Mouse (Mus musculus) lung, postnatal 0 days (tissue): Measurements from ENCODE around the gene Hs1bp3. TPM values are rescaled to one million over a fixed set of nuclear protein-coding genes. Genes with fewer than 3 reads are reported as not detected.

Experiments used
- ATAC-seq: fragments of 200-750 bp; cut with Nextera tagmentation; 2 replicates; pipeline ENCODE4 v1.8.0; 2017; ENCODE audit warnings: moderate library complexity
- DNase-seq: peaks from one replicate; pipeline ENCODE4 v3.0.0-alpha.2; 2016; ENCODE audit warnings: low spot score
- H3K27ac ChIP-seq: fragments of 300-500 bp; sonication (generic); 2 replicates; pipeline ENCODE4 v1.5.1; 2014; ENCODE audit warnings: antibody characterized with exemption, mild to moderate bottlenecking, low read length, mixed read lengths
- H3K27me3 ChIP-seq: fragments of 300-500 bp; sonication (generic); replicated peaks from 2 replicates; pipeline ENCODE4 v1.6.1; 2014; ENCODE audit warnings: low read length, mixed read lengths; ENCODE audit not compliant: insufficient read depth
- H3K36me3 ChIP-seq: fragments of 300-500 bp; sonication (generic); 2 replicates; pipeline ENCODE4 v1.6.1; 2014; ENCODE audit warnings: low read length, mixed read lengths; ENCODE audit not compliant: insufficient read depth
- H3K4me1 ChIP-seq: fragments of 300-500 bp; sonication (generic); 2 replicates; pipeline ENCODE4 v1.6.1; 2014; ENCODE audit warnings: antibody characterized with exemption, low read depth, low read length, mixed read lengths; ENCODE audit not compliant: insufficient read depth
- H3K4me2 ChIP-seq: fragments of 300-500 bp; sonication (generic); replicated peaks from 2 replicates; pipeline ENCODE4 v1.6.1; 2014; ENCODE audit warnings: low read depth, mild to moderate bottlenecking, low read length, moderate library complexity, mixed read lengths
- H3K4me3 ChIP-seq: fragments of 300-500 bp; sonication (generic); 2 replicates; pipeline ENCODE4 v1.5.1; 2014; ENCODE audit warnings: low read depth, low read length
- H3K9ac ChIP-seq: fragments of 300-500 bp; sonication (generic); replicated peaks from 2 replicates; pipeline ENCODE4 v1.6.1; 2014; ENCODE audit warnings: low read depth, mild to moderate bottlenecking
- H3K9me3 ChIP-seq: fragments of 300-500 bp; sonication (generic); 2 replicates; pipeline ENCODE4 v1.6.1; 2016; ENCODE audit warnings: low read length, mixed read lengths
- CTCF ChIP-seq: IDR thresholded peaks from 2 replicates; pipeline ENCODE4 v1.5.1; 2016; ENCODE audit warnings: antibody characterized with exemption, mild to moderate bottlenecking
- EP300 ChIP-seq: IDR thresholded peaks from 2 replicates; pipeline ENCODE4 v1.6.1; 2016; ENCODE audit warnings: antibody characterized with exemption, mild to moderate bottlenecking, control low read depth
- WGBS: fragments of 180-500 bp; shearing (Covaris S2); extraction: QIAGEN DNeasy Blood & Tissue Kit; methylation state at CpG from one replicate; pipeline ENCODE4 v1.1.7; 2014; 5-methylcytosine and 5-hydroxymethylcytosine counted together
- polyA plus RNA-seq: library from polyadenylated mRNA; unstranded; fragments of >200 nt; fragmentation: Nextera tagmentation; extraction: Ambion mirVana; gene quantifications from 2 replicates; pipeline ENCODE4 v1.2.1, GENCODE M21; 2015

Gene Hs1bp3
- polyA plus RNA-seq, 1 experiment from 2014 or later = 8.7 TPM

DNA sequence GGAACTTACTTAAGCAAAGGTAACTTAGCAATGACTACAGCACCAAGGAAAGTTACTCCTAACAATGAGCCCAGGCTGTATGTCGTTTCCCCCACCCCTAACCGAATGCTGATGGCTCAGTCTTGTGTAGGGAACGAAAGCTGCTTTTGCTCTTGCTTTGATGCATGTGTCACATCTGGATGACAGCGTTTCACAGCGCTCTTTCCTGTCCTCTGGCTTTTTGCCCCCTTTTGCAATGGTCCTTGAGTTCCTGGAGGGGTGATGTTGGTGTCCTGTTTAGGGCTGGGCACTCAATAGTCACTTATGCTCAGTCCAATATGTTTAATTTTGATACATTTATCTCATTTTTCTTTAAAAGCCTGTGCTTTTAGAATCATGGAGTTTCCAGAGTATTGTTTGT lies 48.6 kb downstream of the Hs1bp3 start:
- Histone ChIP-seq H3K4me2 (no peak overlapping the region), H3K27ac (no peak overlapping the region), H3K4me3 (no peak overlapping the region), H3K36me3 (no peaks in the 10 kb centered on the region), H3K9ac (no peak overlapping the region), H3K27me3 (no peaks in the 10 kb centered on the region), H3K9me3 (no peaks in the 10 kb centered on the region), H3K4me1 (peaks cover 11% of the 10 kb centered on the region; the same call in 1 of the 2 replicates)
- 54% methylated on average over 5 of the region's 5 CpGs for WGBS
- no peak for ATAC-seq
- no peak for TF ChIP-seq CTCF
- TF ChIP-seq EP300 = no peak
- no peak for DNase-seq

DNA sequence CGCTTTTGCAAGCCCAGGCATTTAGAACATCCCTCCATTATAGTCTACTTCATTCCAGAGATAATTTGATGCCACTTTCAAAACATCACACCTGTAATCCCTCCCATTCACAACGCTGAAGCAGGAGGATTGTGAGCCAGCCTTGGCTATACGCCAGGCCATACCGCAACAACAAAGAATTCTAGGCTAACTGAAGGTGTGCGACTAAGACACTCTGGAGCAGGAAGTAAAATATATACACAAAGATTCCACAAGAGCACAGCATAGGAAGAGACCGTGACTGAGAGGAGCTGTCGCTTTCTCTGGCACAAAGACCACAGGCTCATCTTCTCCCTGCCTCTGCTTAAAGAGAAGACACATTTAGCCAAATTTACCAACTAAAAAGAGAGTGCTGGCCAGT lies 49.2 kb downstream of the Hs1bp3 start:
- no peak overlapping the region for H3K27ac ChIP-seq
- DNase-seq = no peak
- WGBS = 33% methylated on average over 7 of the region's 7 CpGs

DNA sequence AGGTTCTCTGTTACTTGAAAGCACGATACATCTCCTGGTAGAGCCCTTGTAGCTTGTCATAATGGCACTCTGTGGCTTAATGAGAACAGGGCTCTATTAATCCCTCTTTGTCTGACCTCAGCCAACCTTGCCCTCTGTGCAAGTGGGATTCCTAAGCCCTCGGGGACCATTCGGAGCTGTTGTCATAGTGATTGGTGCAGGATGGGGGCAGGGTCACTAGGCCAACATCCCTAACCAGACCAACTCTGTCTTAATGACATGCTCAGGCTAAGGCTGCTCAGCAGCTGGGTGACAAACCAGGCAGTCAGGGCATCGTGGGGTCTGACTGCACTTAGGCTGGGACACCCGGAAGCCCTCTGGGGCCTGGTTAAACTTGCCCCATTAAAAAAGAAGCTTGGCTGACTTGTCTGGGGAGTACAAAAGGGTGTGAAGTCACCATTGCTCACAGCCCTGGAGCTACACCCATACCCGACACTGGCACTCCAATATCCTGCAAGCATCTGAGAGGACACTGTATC lies 51.1 kb downstream of the Hs1bp3 start:
- no peaks in the 10 kb centered on the region for H3K36me3 ChIP-seq
- 0 out of 2 replicates have a peak, but pooled peaks cover 3% of the 10 kb centered on the region for H3K4me1 ChIP-seq
- H3K9ac ChIP-seq = no peak overlapping the region
- 53% methylated on average over 6 of the region's 6 CpGs for WGBS
- no peak overlapping the region for H3K27ac ChIP-seq
- ATAC-seq (no peak), DNase-seq (no peak)
- no peak for TF ChIP-seq CTCF
- no peak for TF ChIP-seq EP300
- no peaks in the 10 kb centered on the region for H3K9me3 ChIP-seq
- H3K4me2 ChIP-seq = no peak overlapping the region
- H3K27me3 ChIP-seq = no peaks in the 10 kb centered on the region
- H3K4me3 ChIP-seq = no peak overlapping the region

More for the DNA sequence above, 49.2 kb downstream of the Hs1bp3 start:
- Histone ChIP-seq H3K4me3 (no peak overlapping the region), H3K4me1 (peaks cover 11% of the 10 kb centered on the region; the same call in 1 of the 2 replicates), H3K9me3 (no peaks in the 10 kb centered on the region), H3K36me3 (no peaks in the 10 kb centered on the region), H3K27me3 (no peaks in the 10 kb centered on the region), H3K9ac (no peak overlapping the region), H3K4me2 (no peak overlapping the region)
- no peak for ATAC-seq
- TF ChIP-seq CTCF (no peak), EP300 (0 out of 2 replicates have a peak, but pooled peaks have one; percentile 12)

DNA sequence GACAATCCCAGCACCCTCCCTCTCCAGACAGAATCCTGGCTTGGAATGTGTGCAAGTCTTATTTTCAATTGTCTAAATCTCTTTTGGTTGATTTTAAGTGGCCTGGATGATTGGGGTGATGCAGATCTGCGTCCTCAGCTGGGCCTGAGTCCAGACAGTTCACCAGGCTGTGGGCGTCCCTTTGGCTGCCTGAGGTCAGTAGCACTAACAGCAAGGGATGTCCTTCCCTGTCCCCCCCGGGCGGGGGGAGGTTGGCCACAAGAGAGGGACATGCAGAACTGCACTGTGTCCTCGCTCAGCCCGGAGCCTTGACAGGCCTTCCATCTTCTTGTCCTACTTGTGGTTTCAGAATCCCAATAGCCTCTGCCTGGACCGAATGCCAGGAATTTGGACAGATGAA lies 52.1 kb downstream of the Hs1bp3 start:
- no peaks in the 10 kb centered on the region for H3K36me3 ChIP-seq
- DNase-seq (no peak), ATAC-seq (peak; percentile 78)
- H3K4me2 ChIP-seq = no peak overlapping the region
- no peak for TF ChIP-seq EP300
- TF ChIP-seq CTCF = no peak
- WGBS = 48% methylated on average over 7 of the region's 7 CpGs
- H3K4me3 ChIP-seq = no peak overlapping the region
- no peaks in the 10 kb centered on the region for H3K27me3 ChIP-seq
- H3K9me3 ChIP-seq = no peaks in the 10 kb centered on the region
- H3K4me1 ChIP-seq = 0 out of 2 replicates have a peak, but pooled peaks cover 3% of the 10 kb centered on the region
- H3K27ac ChIP-seq = no peak overlapping the region
- H3K9ac ChIP-seq = no peak overlapping the region

DNA sequence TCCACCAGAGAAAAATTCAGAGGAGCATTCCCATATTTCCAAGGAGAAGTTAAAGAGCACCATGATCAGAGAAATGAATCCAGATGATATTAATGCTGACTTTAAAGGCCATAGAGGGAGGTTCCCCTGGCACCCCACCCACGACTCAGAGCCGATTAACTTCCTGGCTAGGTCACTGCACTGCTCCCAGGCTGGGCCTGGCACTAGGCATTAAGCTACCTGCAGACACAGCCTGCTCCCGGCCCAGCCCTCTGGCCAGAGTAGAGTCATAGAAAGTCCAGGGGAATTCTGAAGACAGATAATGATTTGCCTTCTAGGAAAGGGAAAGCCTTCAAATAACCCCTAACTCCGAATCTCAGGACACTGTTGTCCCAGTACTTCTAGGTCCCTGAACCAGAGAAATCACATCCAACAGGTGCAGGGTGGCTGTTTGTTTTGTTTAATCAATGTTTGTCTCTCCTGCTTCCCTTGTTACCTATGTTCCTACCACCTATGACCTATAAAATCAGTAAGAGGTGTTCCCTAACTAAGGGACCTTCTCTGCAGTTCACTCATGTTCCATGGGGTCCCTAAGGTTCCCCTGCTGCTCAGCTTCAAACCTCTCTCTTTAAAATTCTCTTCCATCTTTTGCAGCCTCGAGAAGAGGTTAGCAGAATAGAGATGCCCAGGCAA lies 52.8 kb downstream of the Hs1bp3 start:
- Histone ChIP-seq H3K4me3 (no peak overlapping the region), H3K4me2 (no peak overlapping the region), H3K36me3 (no peaks in the 10 kb centered on the region), H3K9me3 (no peaks in the 10 kb centered on the region), H3K4me1 (0 out of 2 replicates have a peak, but pooled peaks cover 3% of the 10 kb centered on the region), H3K9ac (no peak overlapping the region), H3K27ac (no peak overlapping the region), H3K27me3 (no peaks in the 10 kb centered on the region)
- WGBS = 60% methylated on average over 5 of the region's 5 CpGs
- TF ChIP-seq CTCF (no peak), EP300 (no peak)
- ATAC-seq = no peak
- no peak for DNase-seq

DNA sequence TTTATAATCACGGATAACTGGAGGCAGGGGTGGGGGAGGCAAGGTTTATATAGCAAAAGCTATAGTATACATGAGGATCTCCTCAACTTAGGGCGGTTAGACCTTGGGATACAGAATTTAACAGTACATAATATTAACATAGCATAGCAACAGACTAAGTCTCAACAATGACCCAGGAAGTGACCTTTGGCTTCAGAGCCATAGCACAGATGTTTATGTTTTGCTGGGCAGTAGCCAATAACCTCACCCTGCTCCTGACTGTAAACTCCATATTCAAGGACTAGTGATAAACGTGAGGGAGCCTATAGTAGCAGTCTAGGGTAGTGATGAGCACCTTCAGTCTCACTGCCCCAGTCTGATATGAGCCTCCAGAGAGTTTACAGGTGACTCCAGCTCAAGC lies 53.5 kb downstream of the Hs1bp3 start:
- no peak for TF ChIP-seq EP300
- TF ChIP-seq CTCF = no peak
- ATAC-seq (no peak), DNase-seq (no peak)
- Histone ChIP-seq H3K9ac (no peak overlapping the region), H3K27ac (no peak overlapping the region), H3K36me3 (no peaks in the 10 kb centered on the region), H3K27me3 (no peaks in the 10 kb centered on the region), H3K4me1 (0 out of 2 replicates have a peak, but pooled peaks cover 3% of the 10 kb centered on the region), H3K4me3 (no peak overlapping the region), H3K4me2 (no peak overlapping the region), H3K9me3 (no peaks in the 10 kb centered on the region)
- 49% methylated on average over 3 of the region's 3 CpGs for WGBS
